In the genomic region with DNA sequence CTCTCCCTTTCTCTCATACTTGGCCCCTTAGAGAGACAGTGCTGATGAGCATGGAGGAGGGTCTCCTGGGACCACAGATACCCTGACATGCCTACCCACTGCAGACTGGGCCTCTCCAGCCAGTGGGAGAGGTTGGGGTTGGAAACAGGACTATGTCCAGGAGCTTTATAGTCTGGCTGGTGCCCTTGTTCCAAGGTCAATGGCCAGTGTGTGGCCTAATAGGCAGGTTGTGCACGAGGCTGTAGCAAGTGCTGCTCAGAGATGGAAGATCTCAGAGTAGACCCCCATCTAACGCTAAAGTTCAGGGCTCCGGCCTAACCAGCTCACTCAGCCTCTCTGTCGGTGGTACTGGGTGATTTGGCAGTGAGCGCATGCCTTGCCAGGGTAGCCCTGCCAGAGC, we compare ENCODE assay signal across 14 mouse cellular contexts.
"Had no signal": no experiment of that assay in that cellular context is flagged by ENCODE, and none has a peak within 500 bp of the region (broad histone marks: within the 10 kb centered on the region; RNA-seq: fewer than 3 reads in every experiment).

No protein-coding gene starts in this region.

- H3K36me3 ChIP-seq: kidney, embryonic 15.5 days had no signal

- H3K9me3 ChIP-seq: kidney, embryonic 15.5 days had no signal

- H3K4me2 ChIP-seq: kidney, embryonic 15.5 days; midbrain, embryonic 11.5 days had no signal

- H3K4me3 ChIP-seq: kidney, embryonic 15.5 days had no signal

- DNase-seq: kidney, adult 18-20 months; kidney, postnatal 10 days; kidney, postnatal 4 days; lung, adult 2 months; lung, postnatal 14 days; lung, postnatal 4 days; midbrain, embryonic 14.5 days; thymus, adult 2 months; thymus, postnatal 14 days; thymus, postnatal 4 days had no signal

- H3K27ac ChIP-seq: kidney, embryonic 15.5 days; liver, embryonic 14.5 days; stomach, postnatal 0 days had no signal

- H3K9ac ChIP-seq: kidney, embryonic 15.5 days; liver, embryonic 14.5 days had no signal
